Mouse (Mus musculus) bone marrow, adult 2 months (tissue): ENCODE results near the gene Pdcd1. TPM values are rescaled to one million over a fixed set of nuclear protein-coding genes. Genes with fewer than 3 reads are reported as not detected.
"Not testable (repeated sequence)": the region's sequence is repeated elsewhere in the genome, so short reads cannot be mapped to it uniquely, and the experiment has no call there.

Experiments
- H3K27ac ChIP-seq: fragments of 200-500 bp; 2 replicates; pipeline ENCODE4 v1.5.1; 2012; ENCODE audit warnings: low read depth, mild to moderate bottlenecking, control low read depth, inconsistent platforms, low read length; ENCODE audit not compliant: control insufficient read depth, poor library complexity, insufficient read depth
- H3K4me1 ChIP-seq: fragments of 200-500 bp; 2 replicates; pipeline ENCODE4 v1.6.1; 2011; ENCODE audit warnings: low read length; ENCODE audit not compliant: control insufficient read depth, insufficient read depth
- H3K4me3 ChIP-seq: fragments of 200-500 bp; replicated peaks from 2 replicates; pipeline ENCODE3; 2011; ENCODE audit warnings: mild to moderate bottlenecking, low read depth, low read length, control low read depth; ENCODE audit not compliant: control insufficient read depth
- CTCF ChIP-seq: fragments of 200-500 bp; IDR thresholded peaks from 2 replicates; pipeline ENCODE4 v1.5.1; 2011; ENCODE audit warnings: low read length, control low read depth; ENCODE audit not compliant: control insufficient read depth, insufficient read depth
- POLR2A ChIP-seq: fragments of 200-500 bp; IDR thresholded peaks from 2 replicates; pipeline ENCODE4 v1.6.1; 2011; ENCODE audit warnings: low read depth, mild to moderate bottlenecking, control low read depth, low read length, borderline replicate concordance; ENCODE audit not compliant: control insufficient read depth
- WGBS: fragments of 180-500 bp; shearing (Covaris S2); methylation state at CpG from one replicate; pipeline ENCODE4 v1.1.7; 2018; 5-methylcytosine and 5-hydroxymethylcytosine counted together
- polyA plus RNA-seq: library from polyadenylated mRNA; stranded (reverse); fragments of >200 nt; gene quantifications from 2 replicates; pipeline ENCODE4 v1.2.4, GENCODE M21; 2011; ENCODE audit warnings: low replicate concordance; ENCODE audit not compliant: missing spikeins, insufficient read depth, insufficient read length

Pdcd1 gene
- polyA plus RNA-seq, 1 experiment: not detected

- no peaks in the 10 kb centered on the region; the same call in 1 of the 2 replicates for H3K4me1 ChIP-seq
- no peak overlapping the region for H3K27ac ChIP-seq
- no peak overlapping the region for H3K4me3 ChIP-seq
- TF ChIP-seq POLR2A: no peak
- WGBS: 5% methylated on average over 3 of the region's 3 CpGs
These were observed 26.0 kb upstream of the Pdcd1 start for GRCm38 (mm10) chr1:94078314-94078713.

GRCm38 (mm10) chr1:94076702-94077101 is 24.3 kb upstream of the Pdcd1 start:
- WGBS: 4% methylated on average over 1 of the region's 1 CpGs
- Histone ChIP-seq H3K4me1 (no peaks in the 10 kb centered on the region; the same call in 1 of the 2 replicates), H3K4me3 (no peak overlapping the region), H3K27ac (no peak overlapping the region)
- TF ChIP-seq POLR2A (no peak), CTCF (no peak)

DNA sequence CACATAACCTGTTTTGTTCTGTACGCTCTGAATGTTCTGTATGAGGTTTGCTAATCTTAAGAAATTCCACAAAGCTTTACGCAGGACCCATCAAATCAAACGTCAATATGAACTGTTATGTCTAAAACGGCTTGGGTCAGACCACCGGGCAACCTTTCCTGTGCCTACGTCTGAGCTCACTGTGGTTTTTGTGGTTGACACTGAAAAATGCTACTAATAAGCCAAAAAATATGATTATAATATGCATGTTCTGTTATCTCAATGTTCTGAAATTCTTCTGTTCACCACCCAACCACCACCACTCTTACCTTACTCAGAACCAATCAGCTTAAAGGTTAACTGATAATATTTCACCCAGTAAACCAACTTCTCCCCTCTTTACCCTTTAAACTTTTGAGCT is 22.4 kb upstream of the Pdcd1 start:
- no peaks in the 10 kb centered on the region for H3K4me1 ChIP-seq
- TF ChIP-seq CTCF (no peak), POLR2A (no peak)
- no peak overlapping the region for H3K4me3 ChIP-seq
- 9% methylated on average over 6 of the region's 6 CpGs for WGBS
- H3K27ac ChIP-seq: no peak overlapping the region

DNA sequence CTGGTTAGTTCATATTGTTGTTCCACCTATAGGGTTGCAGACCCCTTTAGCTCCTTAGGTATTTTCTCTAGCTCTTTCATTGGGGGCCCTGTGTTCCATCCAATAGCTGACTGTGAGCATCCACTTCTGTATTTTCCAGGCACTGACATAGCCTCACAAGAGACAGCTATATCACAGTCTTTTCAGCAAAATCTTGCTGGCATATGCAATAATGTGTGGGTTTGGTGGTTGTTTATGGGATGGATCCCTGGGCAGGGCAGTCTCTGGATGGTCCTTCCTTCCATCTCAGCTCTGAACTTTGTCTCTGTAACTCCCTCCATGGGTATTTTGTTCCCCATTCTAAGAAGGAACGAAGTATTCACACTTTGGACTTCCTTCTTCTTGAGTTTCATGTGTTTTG is 5.9 kb upstream of the Pdcd1 start:
- H3K27ac ChIP-seq, H3K4me1 ChIP-seq, H3K4me3 ChIP-seq: not testable (repeated sequence)
- 3% methylated on average over 1 of the region's 1 CpGs for WGBS

GRCm38 (mm10) chr1:94057401-94057800 is 5.0 kb upstream of the Pdcd1 start:
- Histone ChIP-seq H3K27ac (no peak overlapping the region), H3K4me3 (no peak overlapping the region), H3K4me1 (peaks cover 1% of the 10 kb centered on the region)
- 84% methylated on average over 2 of the region's 2 CpGs for WGBS
- TF ChIP-seq POLR2A: no peak
- TF ChIP-seq CTCF: no peak

- TF ChIP-seq POLR2A: no peak
- TF ChIP-seq CTCF: no peak
- H3K27ac ChIP-seq: no peak overlapping the region
- WGBS: 12% methylated on average over 3 of the region's 3 CpGs
- H3K4me1 ChIP-seq: peaks cover 1% of the 10 kb centered on the region
- H3K4me3 ChIP-seq: no peak overlapping the region
These were observed 3.6 kb upstream of the Pdcd1 start for GRCm38 (mm10) chr1:94055966-94056365.

GRCm38 (mm10) chr1:94054481-94054880 is 2.1 kb upstream of the Pdcd1 start:
- no peak overlapping the region for H3K27ac ChIP-seq
- WGBS: 71% methylated on average over 1 of the region's 1 CpGs
- H3K4me1 ChIP-seq: peaks cover 1% of the 10 kb centered on the region
- H3K4me3 ChIP-seq: no peak overlapping the region
- TF ChIP-seq POLR2A (no peak), CTCF (no peak)

DNA sequence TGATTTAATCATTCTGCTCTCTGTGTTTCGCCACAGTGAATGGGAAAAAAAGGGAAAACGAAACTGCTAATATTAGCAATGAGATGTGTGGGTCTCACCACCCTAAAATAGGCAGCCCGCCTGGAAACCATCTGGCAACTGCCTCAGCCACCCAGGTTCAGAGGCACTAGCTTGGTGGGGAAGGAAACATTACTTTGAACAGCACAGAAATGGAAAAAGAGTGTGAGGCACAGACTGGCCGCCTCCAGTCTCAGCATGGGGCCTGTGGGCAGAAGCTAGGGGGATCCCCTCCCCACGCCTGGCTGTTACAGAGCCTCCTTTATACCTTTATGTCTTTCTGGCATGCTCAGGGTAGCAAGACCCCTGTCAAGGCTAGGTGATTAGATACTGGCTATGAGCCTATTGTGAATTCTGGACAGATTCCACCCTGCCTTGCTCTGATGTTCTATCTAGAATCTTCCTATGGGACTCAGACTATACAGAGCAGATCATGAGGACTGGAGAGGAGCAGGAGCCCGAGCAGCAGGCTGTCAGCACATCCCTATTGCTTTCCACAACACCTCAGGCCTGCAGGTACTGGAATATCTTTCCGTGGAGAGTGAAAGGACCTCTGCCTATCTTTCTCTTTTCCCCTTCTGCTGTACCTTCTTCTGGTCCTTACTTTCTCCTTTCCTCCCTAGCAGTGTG is 1.3 kb upstream of the Pdcd1 start:
- H3K4me1 ChIP-seq: peaks cover 1% of the 10 kb centered on the region
- no peak overlapping the region for H3K4me3 ChIP-seq
- WGBS: 45% methylated on average over 7 of the region's 7 CpGs
- TF ChIP-seq CTCF: no peak
- no peak for TF ChIP-seq POLR2A
- no peak overlapping the region for H3K27ac ChIP-seq

- TF ChIP-seq POLR2A (no peak), CTCF (no peak)
- Histone ChIP-seq H3K4me3 (no peak overlapping the region), H3K27ac (no peak overlapping the region), H3K4me1 (peaks cover 1% of the 10 kb centered on the region)
- WGBS: 73% methylated on average over 5 of the region's 5 CpGs
These were observed 1.2 kb downstream of the Pdcd1 start for GRCm38 (mm10) chr1:94051104-94051503.
